Mouse (Mus musculus) brain, embryonic 14.5 days (tissue): Measurements from ENCODE around the gene Dnmt3a.

Source experiments
- CTCF ChIP-seq: fragments of 200-500 bp; IDR thresholded peaks from 2 replicates; pipeline ENCODE4 v1.5.1; 2012; ENCODE audit warnings: inconsistent platforms, mild to moderate bottlenecking, moderate library complexity, borderline replicate concordance; ENCODE audit not compliant: insufficient read depth, insufficient read length; ENCODE audit errors: extremely low read depth
- POLR2A ChIP-seq: fragments of 200-500 bp; IDR thresholded peaks from 2 replicates; pipeline ENCODE4 v1.6.1; 2012; ENCODE audit warnings: mild to moderate bottlenecking, inconsistent platforms, borderline replicate concordance; ENCODE audit not compliant: poor library complexity, insufficient read depth, insufficient read length, severe bottlenecking; ENCODE audit errors: extremely low read depth

DNA sequence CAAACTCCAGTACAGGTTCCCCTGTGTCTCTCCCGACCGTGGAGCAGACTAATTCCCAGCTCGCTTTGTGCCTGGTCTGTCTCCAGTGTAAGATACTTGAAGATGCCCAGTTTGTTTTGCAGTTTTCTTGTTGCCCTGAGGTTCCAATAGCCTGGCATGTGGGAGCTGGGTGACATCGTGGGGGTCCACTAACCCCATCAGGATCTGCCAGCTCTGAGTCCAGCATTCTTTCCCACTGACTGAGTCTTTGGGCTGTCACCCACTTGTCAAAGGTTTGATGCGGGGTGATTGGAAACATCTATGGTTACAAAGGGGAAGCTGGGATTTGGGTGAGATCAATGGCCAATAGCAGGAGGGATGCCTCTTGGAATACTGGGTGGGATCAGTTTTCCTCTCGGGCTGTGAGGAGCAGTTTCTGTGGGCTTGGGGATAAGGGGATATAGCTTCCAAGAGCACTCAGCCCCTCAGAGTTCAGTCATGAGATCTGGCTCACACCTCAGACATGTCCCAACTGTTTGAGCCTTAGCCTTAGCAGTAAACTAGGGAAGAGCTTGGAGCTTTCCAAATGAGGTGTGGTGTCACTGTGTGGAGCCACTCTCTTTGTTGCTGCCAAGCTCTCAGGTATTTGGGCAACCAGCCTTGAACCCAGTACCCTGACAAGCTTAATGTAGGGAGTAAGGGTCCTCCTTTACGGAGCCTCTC is 27.4 kb downstream of the Dnmt3a start:
- no peak for TF ChIP-seq CTCF
- TF ChIP-seq POLR2A, result no peak
